Mouse (Mus musculus) neural tube, embryonic 15.5 days (tissue): ENCODE measurements at regions not wholly inside any gene's neighbourhood (a gene's known extent, or its start where the extent isn't known, plus 50 kb on each side); places are given as distances from the start of the nearest gene placed in this dataset.

Source experiments
- ATAC-seq: fragments of 200-750 bp; cut with Nextera tagmentation; 2 replicates; pipeline ENCODE4 v1.8.0; 2017; ENCODE audit warnings: mild to moderate bottlenecking, moderate TSS enrichment, moderate library complexity; ENCODE audit not compliant: low FRiP score
- H3K27ac ChIP-seq: fragments of 300-500 bp; sonication (generic); replicated peaks from 2 replicates; pipeline ENCODE4 v1.5.1; 2015; ENCODE audit warnings: mild to moderate bottlenecking, inconsistent platforms
- H3K27me3 ChIP-seq: fragments of 300-500 bp; sonication (generic); replicated peaks from 2 replicates; pipeline ENCODE4 v1.6.1; 2015; ENCODE audit warnings: inconsistent platforms
- H3K36me3 ChIP-seq: fragments of 300-500 bp; sonication (generic); 2 replicates; pipeline ENCODE4 v1.6.1; 2015; ENCODE audit warnings: inconsistent platforms
- H3K4me1 ChIP-seq: fragments of 300-500 bp; sonication (generic); 2 replicates; pipeline ENCODE4 v1.6.1; 2015; ENCODE audit warnings: inconsistent platforms
- H3K4me2 ChIP-seq: fragments of 300-500 bp; sonication (generic); 2 replicates; pipeline ENCODE4 v1.6.1; 2015; ENCODE audit warnings: inconsistent platforms, mild to moderate bottlenecking, moderate library complexity
- H3K4me3 ChIP-seq: fragments of 300-500 bp; sonication (generic); replicated peaks from 2 replicates; pipeline ENCODE4 v1.5.1; 2015; ENCODE audit warnings: mild to moderate bottlenecking, inconsistent platforms
- H3K9ac ChIP-seq: fragments of 300-500 bp; sonication (generic); replicated peaks from 2 replicates; pipeline ENCODE4 v1.6.1; 2015; ENCODE audit warnings: mild to moderate bottlenecking, inconsistent platforms
- H3K9me3 ChIP-seq: fragments of 300-500 bp; sonication (generic); replicated peaks from 2 replicates; pipeline ENCODE4 v1.6.1; 2016; ENCODE audit warnings: inconsistent platforms
- WGBS: fragments of 180-500 bp; shearing (Covaris S2); methylation state at CpG from one replicate; pipeline ENCODE4 v1.1.7; 2015; ENCODE audit warnings: mixed read lengths; 5-methylcytosine and 5-hydroxymethylcytosine counted together

DNA sequence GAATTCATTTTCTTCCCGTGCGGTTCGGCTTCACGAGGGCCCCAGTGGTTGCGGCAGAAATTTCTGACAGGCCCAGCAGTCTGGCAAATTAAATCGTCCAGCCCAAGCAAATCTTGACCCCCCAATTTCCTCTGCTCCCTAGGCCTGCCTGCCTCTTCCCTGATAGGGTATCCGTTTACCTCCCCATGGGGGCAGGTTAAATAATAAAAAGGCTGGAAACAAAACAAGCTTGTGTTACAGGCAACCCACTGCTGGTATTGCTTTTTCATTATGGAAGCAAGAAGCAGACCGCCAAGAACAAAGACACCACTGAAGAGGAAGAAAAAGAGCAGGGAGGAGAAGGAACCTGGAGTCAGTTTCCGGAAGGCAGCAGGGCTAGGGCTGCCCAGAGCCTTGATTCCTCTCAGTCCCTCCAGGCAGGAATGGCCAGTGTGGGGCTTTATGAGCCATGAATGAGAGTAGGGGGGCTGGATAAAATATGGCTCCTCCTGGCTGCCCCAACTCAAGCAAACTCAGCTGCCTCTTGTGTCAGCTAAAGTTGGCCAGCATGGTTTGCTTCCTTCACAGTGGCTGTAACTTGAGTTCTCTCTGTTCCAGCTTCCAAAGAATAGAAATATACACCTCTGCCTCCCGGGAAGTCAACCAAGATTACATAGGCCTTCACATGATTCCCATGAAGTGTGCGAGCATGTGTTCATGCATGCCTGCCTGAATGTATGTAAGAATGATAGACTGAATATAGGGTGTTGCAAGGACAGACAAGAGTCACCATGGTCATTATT, 474.5 kb upstream of the Cdh4 start:
- no peak overlapping the region for H3K4me2 ChIP-seq
- H3K4me1 ChIP-seq = no peaks in the 10 kb centered on the region
- no peak for ATAC-seq
- H3K9me3 ChIP-seq = no peaks in the 10 kb centered on the region
- WGBS = 69% methylated on average over 11 of the region's 11 CpGs
- H3K4me3 ChIP-seq = no peak overlapping the region
- no peak overlapping the region for H3K9ac ChIP-seq
- H3K27ac ChIP-seq = no peak overlapping the region
- no peaks in the 10 kb centered on the region for H3K27me3 ChIP-seq
- no peaks in the 10 kb centered on the region for H3K36me3 ChIP-seq

DNA sequence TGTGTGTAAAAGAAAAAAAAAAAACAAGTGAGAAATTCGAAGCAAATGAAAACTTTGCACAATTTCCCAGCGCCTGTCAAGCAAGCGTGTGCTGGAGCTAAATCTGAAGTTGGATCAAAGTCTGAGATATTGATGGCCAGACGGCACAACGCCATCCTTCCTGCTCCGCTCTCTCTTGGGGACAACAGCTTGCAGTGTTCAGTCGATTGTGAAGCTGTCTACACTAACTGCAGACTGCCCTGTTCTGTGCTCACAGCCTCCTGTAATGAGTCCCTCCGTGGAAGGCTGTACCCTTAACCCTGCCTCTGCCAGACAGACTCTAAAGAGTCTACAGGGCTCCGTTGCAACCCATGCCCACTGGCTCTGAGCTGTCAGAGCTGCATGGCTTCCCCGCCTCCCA, 472.5 kb upstream of the Cdh4 start:
- Histone ChIP-seq H3K9ac (no peak overlapping the region), H3K9me3 (no peaks in the 10 kb centered on the region), H3K27ac (no peak overlapping the region), H3K36me3 (no peaks in the 10 kb centered on the region), H3K4me2 (no peak overlapping the region), H3K4me3 (no peak overlapping the region), H3K27me3 (no peaks in the 10 kb centered on the region), H3K4me1 (no peaks in the 10 kb centered on the region)
- 64% methylated on average over 10 of the region's 10 CpGs for WGBS
- no peak for ATAC-seq

DNA sequence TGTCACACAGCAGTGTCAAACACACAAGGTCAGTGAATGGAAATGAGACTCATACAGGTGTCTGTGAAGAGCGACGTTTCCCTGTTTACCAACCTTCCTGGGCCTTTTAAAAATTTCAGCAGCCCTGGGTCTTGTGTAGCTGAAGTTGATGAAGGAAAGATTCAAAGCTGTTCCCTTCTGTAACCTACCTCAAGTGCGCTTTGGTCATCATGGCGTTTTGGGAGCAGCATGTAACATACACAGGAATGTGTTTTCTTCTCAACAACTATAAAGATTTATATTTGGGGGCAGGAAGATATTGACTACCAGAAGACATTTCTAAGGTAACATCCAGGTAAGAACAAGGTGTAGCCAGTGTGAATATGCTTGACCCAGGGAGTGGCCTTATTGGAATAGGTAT, 466.9 kb upstream of the Cdh4 start:
- no peak overlapping the region for H3K4me3 ChIP-seq
- WGBS = 93% methylated on average over 4 of the region's 4 CpGs

DNA sequence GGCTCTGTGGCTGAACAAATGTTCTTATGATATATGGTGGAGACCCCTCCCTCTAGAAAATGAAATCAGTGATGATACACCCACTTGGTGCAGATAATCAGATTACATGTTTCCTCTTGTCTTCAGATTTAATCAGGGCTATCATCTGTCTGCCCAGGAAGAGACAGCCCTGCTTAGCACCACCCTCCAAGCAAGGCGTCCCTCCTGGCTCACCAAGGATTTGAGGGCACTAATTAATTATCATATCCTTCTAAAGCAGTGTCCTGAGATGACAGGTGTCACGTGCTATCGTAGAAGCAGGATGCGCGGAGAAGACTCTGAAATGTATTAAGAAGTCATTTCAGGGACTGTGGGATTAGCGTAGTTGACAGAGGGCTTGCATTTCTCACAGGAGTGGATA, 466.2 kb upstream of the Cdh4 start:
- no peak for ATAC-seq
- Histone ChIP-seq H3K4me1 (no peaks in the 10 kb centered on the region), H3K27me3 (no peaks in the 10 kb centered on the region), H3K4me3 (no peak overlapping the region), H3K9me3 (no peaks in the 10 kb centered on the region), H3K27ac (no peak overlapping the region), H3K9ac (no peak overlapping the region), H3K36me3 (no peaks in the 10 kb centered on the region), H3K4me2 (no peak overlapping the region)
- WGBS = 81% methylated on average over 6 of the region's 6 CpGs

More for the DNA sequence above, 466.9 kb upstream of the Cdh4 start:
- Histone ChIP-seq H3K9me3 (no peaks in the 10 kb centered on the region), H3K4me1 (no peaks in the 10 kb centered on the region), H3K27me3 (no peaks in the 10 kb centered on the region), H3K9ac (no peak overlapping the region), H3K27ac (no peak overlapping the region), H3K36me3 (no peaks in the 10 kb centered on the region), H3K4me2 (no peak overlapping the region)
- no peak for ATAC-seq

GRCm38 (mm10) chr2:178976495-178976894, 465.7 kb upstream of the Cdh4 start:
- H3K9ac ChIP-seq = no peak overlapping the region
- ATAC-seq = no peak
- no peaks in the 10 kb centered on the region for H3K27me3 ChIP-seq
- no peaks in the 10 kb centered on the region for H3K9me3 ChIP-seq
- WGBS = 76% methylated on average over 3 of the region's 3 CpGs
- no peaks in the 10 kb centered on the region for H3K36me3 ChIP-seq
- H3K27ac ChIP-seq = no peak overlapping the region
- no peak overlapping the region for H3K4me3 ChIP-seq
- no peak overlapping the region for H3K4me2 ChIP-seq
- H3K4me1 ChIP-seq = no peaks in the 10 kb centered on the region

DNA sequence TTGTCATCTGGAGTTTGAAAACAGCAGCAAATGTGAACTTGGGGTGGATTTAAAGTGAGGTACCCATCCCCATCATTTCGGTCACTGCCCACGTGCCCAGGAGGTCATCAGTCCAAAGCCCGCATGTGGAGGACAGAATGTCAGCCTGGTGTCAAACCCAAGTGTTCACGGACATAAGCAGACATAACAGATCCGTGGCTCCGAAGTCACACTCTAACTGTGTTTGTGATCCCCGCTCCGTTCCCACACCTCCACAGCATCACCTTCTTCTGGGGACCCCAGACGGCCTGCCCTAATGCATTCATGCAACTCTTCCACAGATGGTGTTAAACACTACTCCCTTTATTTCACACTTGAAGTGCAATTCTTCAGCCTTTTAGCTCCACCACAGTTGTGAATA, 462.8 kb upstream of the Cdh4 start:
- H3K36me3 ChIP-seq = no peaks in the 10 kb centered on the region
- no peak overlapping the region for H3K9ac ChIP-seq
- no peak overlapping the region for H3K4me2 ChIP-seq
- no peak overlapping the region for H3K27ac ChIP-seq
- no peak overlapping the region for H3K4me3 ChIP-seq
- ATAC-seq = no peak
- peaks cover 10% of the 10 kb centered on the region; the same call in 1 of the 2 replicates for H3K4me1 ChIP-seq
- H3K9me3 ChIP-seq = no peaks in the 10 kb centered on the region
- 90% methylated on average over 9 of the region's 9 CpGs for WGBS
- H3K27me3 ChIP-seq = no peaks in the 10 kb centered on the region

DNA sequence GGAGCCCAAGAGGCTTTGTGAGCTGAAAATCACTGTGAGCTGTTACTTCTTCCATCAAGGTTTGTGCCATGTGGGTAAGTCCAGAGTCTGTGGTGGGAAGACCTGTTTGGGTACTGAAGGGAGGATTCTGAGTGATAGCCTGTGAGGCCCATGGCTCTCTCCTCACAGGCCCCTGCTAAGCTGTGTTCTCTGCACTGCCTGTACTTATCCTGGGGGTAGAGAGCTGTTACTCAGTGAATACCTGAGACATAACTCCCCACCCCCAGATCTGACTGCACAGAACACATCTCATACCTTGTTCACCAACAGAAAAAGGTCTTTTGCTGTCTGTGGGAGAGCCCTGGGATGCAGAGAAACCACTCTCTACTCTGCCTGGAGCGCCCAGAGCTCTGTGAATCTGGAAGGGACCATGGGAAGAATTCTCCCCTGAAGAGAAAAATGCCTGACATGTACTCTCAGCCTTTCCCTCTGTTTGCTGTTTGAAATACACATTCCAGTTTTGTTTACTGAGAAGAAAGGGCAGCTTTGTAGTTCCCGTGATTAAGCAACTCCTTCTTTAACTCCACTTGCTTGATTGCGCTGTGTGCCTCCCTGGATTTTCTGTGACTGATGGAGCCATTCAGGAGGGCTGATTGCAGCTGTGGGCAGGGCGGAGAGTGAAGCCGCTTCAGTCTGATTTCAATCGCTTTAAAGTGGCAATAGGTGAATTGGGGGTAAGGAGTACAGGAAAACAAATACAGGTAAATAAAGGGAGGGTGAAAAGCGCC, 460.3 kb upstream of the Cdh4 start:
- Histone ChIP-seq H3K27ac (no peak overlapping the region), H3K9ac (no peak overlapping the region), H3K4me1 (peaks cover 10% of the 10 kb centered on the region; the same call in 1 of the 2 replicates), H3K4me3 (no peak overlapping the region), H3K4me2 (no peak overlapping the region), H3K27me3 (no peaks in the 10 kb centered on the region), H3K9me3 (no peaks in the 10 kb centered on the region), H3K36me3 (no peaks in the 10 kb centered on the region)
- WGBS = 20% methylated on average over 7 of the region's 7 CpGs
- ATAC-seq = no peak

GRCm38 (mm10) chr2:178983801-178984200, 458.4 kb upstream of the Cdh4 start:
- Histone ChIP-seq H3K27ac (no peak overlapping the region), H3K9me3 (no peaks in the 10 kb centered on the region), H3K27me3 (no peaks in the 10 kb centered on the region), H3K9ac (no peak overlapping the region), H3K36me3 (no peaks in the 10 kb centered on the region), H3K4me3 (no peak overlapping the region), H3K4me2 (no peak overlapping the region), H3K4me1 (peaks cover 15% of the 10 kb centered on the region; the same call in 1 of the 2 replicates)
- 94% methylated on average over 8 of the region's 8 CpGs for WGBS
- no peak for ATAC-seq

GRCm38 (mm10) chr2:178987935-178988334, 454.3 kb upstream of the Cdh4 start:
- no peaks in the 10 kb centered on the region for H3K36me3 ChIP-seq
- 55% methylated on average over 10 of the region's 10 CpGs for WGBS
- no peaks in the 10 kb centered on the region for H3K9me3 ChIP-seq

GRCm38 (mm10) chr2:178989291-178989690, 452.9 kb upstream of the Cdh4 start:
- no peak overlapping the region for H3K9ac ChIP-seq
- no peak overlapping the region for H3K4me3 ChIP-seq
- H3K27me3 ChIP-seq = no peaks in the 10 kb centered on the region
- H3K9me3 ChIP-seq = no peaks in the 10 kb centered on the region
- no peak overlapping the region for H3K4me2 ChIP-seq
- 86% methylated on average over 7 of the region's 7 CpGs for WGBS
- no peak overlapping the region for H3K27ac ChIP-seq
- H3K4me1 ChIP-seq = peaks cover 13% of the 10 kb centered on the region; the same call in 1 of the 2 replicates
- H3K36me3 ChIP-seq = no peaks in the 10 kb centered on the region
- no peak for ATAC-seq

More at GRCm38 (mm10) chr2:178987935-178988334, 454.3 kb upstream of the Cdh4 start:
- no peak overlapping the region for H3K4me3 ChIP-seq
- no peaks in the 10 kb centered on the region for H3K27me3 ChIP-seq
- H3K27ac ChIP-seq = no peak overlapping the region
- no peak for ATAC-seq
- H3K4me1 ChIP-seq = peaks cover 13% of the 10 kb centered on the region; the same call in 1 of the 2 replicates
- H3K4me2 ChIP-seq = no peak overlapping the region
- no peak overlapping the region for H3K9ac ChIP-seq

- H3K4me2 ChIP-seq = no peak overlapping the region
- H3K9ac ChIP-seq = no peak overlapping the region
- no peaks in the 10 kb centered on the region for H3K27me3 ChIP-seq
- H3K4me1 ChIP-seq = peaks cover 13% of the 10 kb centered on the region; the same call in 1 of the 2 replicates
- ATAC-seq = no peak
- H3K27ac ChIP-seq = no peak overlapping the region
- 79% methylated on average over 1 of the region's 1 CpGs for WGBS
- H3K36me3 ChIP-seq = no peaks in the 10 kb centered on the region
- H3K4me3 ChIP-seq = no peak overlapping the region
- no peaks in the 10 kb centered on the region for H3K9me3 ChIP-seq
These were observed 452.4 kb upstream of the Cdh4 start for GRCm38 (mm10) chr2:178989784-178990183.

GRCm38 (mm10) chr2:178990959-178991358, 451.3 kb upstream of the Cdh4 start:
- H3K4me1 ChIP-seq = peaks cover 13% of the 10 kb centered on the region; the same call in 1 of the 2 replicates
- no peaks in the 10 kb centered on the region for H3K36me3 ChIP-seq
- WGBS = 99% methylated on average over 4 of the region's 4 CpGs
- no peak for ATAC-seq
- no peak overlapping the region for H3K4me3 ChIP-seq
- no peaks in the 10 kb centered on the region for H3K9me3 ChIP-seq
- no peak overlapping the region for H3K4me2 ChIP-seq
- no peaks in the 10 kb centered on the region for H3K27me3 ChIP-seq
- no peak overlapping the region for H3K27ac ChIP-seq
- H3K9ac ChIP-seq = no peak overlapping the region
